Mouse (Mus musculus) gastrocnemius, postnatal 14 days (tissue): ENCODE measurements at regions not wholly inside any gene's neighbourhood (a gene's known extent, or its start where the extent isn't known, plus 50 kb on each side); places are given as distances from the start of the nearest gene placed in this dataset.

Source experiments
- DNase-seq: peaks from one replicate; pipeline ENCODE4 v3.0.0; 2021; ENCODE audit warnings: mixed read lengths
- intact Hi-C: fragments of 180-260 bp; cut with DNase I; formaldehyde crosslinking; loops from one replicate; pipeline ENCODE4 v1.15.1; 2025; ENCODE audit warnings: low total_unique reads

- intact Hi-C loops = no loop called here
- no peak for DNase-seq
These were observed 368.8 kb upstream of the Plscr5 start for GRCm38 (mm10) chr9:91823733-91824487.

- peak; percentile 2 for DNase-seq
- intact Hi-C loops = no loop called here
These were observed 374.0 kb upstream of the Plscr5 start for GRCm38 (mm10) chr9:91818616-91819328.

GRCm38 (mm10) chr9:91803372-91803961 lies 389.3 kb upstream of the Plscr5 start:
- no peak for DNase-seq
- intact Hi-C loops = no loop called here

- intact Hi-C loops = no loop called here
- DNase-seq = no peak
These were observed 393.9 kb upstream of the Plscr5 start for GRCm38 (mm10) chr9:91798837-91799225.

- intact Hi-C loops = no loop called here
- no peak for DNase-seq
These were observed 394.4 kb upstream of the Plscr5 start for GRCm38 (mm10) chr9:91798171-91798836.

GRCm38 (mm10) chr9:91796976-91797375 lies 395.8 kb upstream of the Plscr5 start:
- intact Hi-C loops = no loop called here
- DNase-seq = no peak

- DNase-seq = no peak
- intact Hi-C loops = no loop called here
These were observed 387.3 kb upstream of the Zic1 start for GRCm38 (mm10) chr9:91752935-91753334.

- intact Hi-C loops = no loop called here
- DNase-seq = no peak
These were observed 345.5 kb upstream of the Zic1 start for GRCm38 (mm10) chr9:91711106-91711505.

- intact Hi-C loops = no loop called here
- no peak for DNase-seq
These were observed 315.2 kb upstream of the Zic1 start for GRCm38 (mm10) chr9:91680859-91681258.

- no peak for DNase-seq
- intact Hi-C loops = no loop called here
These were observed 301.1 kb upstream of the Zic1 start for GRCm38 (mm10) chr9:91666667-91667066.

GRCm38 (mm10) chr9:91660089-91660488 lies 294.5 kb upstream of the Zic1 start:
- intact Hi-C loops = no loop called here
- no peak for DNase-seq

GRCm38 (mm10) chr9:91654071-91654470 lies 288.5 kb upstream of the Zic1 start:
- intact Hi-C loops = no loop called here

GRCm38 (mm10) chr9:91652384-91653100 lies 286.9 kb upstream of the Zic1 start:
- intact Hi-C loops = no loop called here

More at GRCm38 (mm10) chr9:91654071-91654470, 288.5 kb upstream of the Zic1 start:
- DNase-seq = no peak

GRCm38 (mm10) chr9:91610401-91610800 lies 244.8 kb upstream of the Zic1 start:
- intact Hi-C loops = no loop called here
- no peak for DNase-seq

More at GRCm38 (mm10) chr9:91652384-91653100, 286.9 kb upstream of the Zic1 start:
- DNase-seq = no peak

- no peak for DNase-seq
- intact Hi-C loops = no loop called here
These were observed 244.0 kb upstream of the Zic1 start for GRCm38 (mm10) chr9:91609457-91610166.

- DNase-seq = no peak
- intact Hi-C loops = no loop called here
These were observed 236.1 kb upstream of the Zic1 start for GRCm38 (mm10) chr9:91601740-91602139.

- no peak for DNase-seq
- intact Hi-C loops = no loop called here
These were observed 226.3 kb upstream of the Zic1 start for GRCm38 (mm10) chr9:91591915-91592314.

GRCm38 (mm10) chr9:91588756-91589155 lies 223.1 kb upstream of the Zic1 start:
- no peak for DNase-seq
- intact Hi-C loops = no loop called here

- intact Hi-C loops = no loop called here
- DNase-seq = no peak
These were observed 222.3 kb upstream of the Zic1 start for GRCm38 (mm10) chr9:91587861-91588260.
